Mouse (Mus musculus) heart, adult 2 months (tissue): ENCODE measurements around the gene Qtrt2. TPM values are rescaled to one million over a fixed set of nuclear protein-coding genes. Genes with fewer than 3 reads are reported as not detected.

Experiments
- DNase-seq, 2 experiments: peaks; one replicate each; pipeline ENCODE4 v3.0.0; 2021
- H3K27ac ChIP-seq: fragments of 200-600 bp; 2 replicates; pipeline ENCODE4 v1.8.1; 2022
- H3K27me3 ChIP-seq: fragments of 200-500 bp; 2 replicates; pipeline ENCODE4 v1.6.1; 2012; ENCODE audit warnings: mild to moderate bottlenecking, low read length, inconsistent platforms, mixed read lengths; ENCODE audit not compliant: control insufficient read depth, insufficient read depth
- H3K36me3 ChIP-seq: fragments of 200-500 bp; 2 replicates; pipeline ENCODE4 v1.6.1; 2012; ENCODE audit warnings: low read length, inconsistent platforms; ENCODE audit not compliant: control insufficient read depth, insufficient read depth
- H3K4me1 ChIP-seq: fragments of 200-500 bp; 2 replicates; pipeline ENCODE4 v1.6.1; 2011; ENCODE audit warnings: low read length; ENCODE audit not compliant: control insufficient read depth, insufficient read depth
- H3K4me3 ChIP-seq: fragments of 200-600 bp; 2 replicates; pipeline ENCODE4 v1.8.1; 2022
- H3K79me2 ChIP-seq: fragments of 200-500 bp; replicated peaks from 2 replicates; pipeline ENCODE4 v1.6.1; 2012; ENCODE audit warnings: mild to moderate bottlenecking, inconsistent platforms, low read length, moderate library complexity, mixed read lengths; ENCODE audit not compliant: control insufficient read depth, insufficient read depth
- H3K9ac ChIP-seq: fragments of 200-500 bp; 2 replicates; pipeline ENCODE4 v1.6.1; 2012; ENCODE audit warnings: low read depth, mild to moderate bottlenecking, control low read depth, inconsistent platforms, low read length, mixed read lengths
- CTCF ChIP-seq: fragments of 200-600 bp; IDR thresholded peaks from 2 replicates; pipeline ENCODE4 v1.8.1; 2022; ENCODE audit warnings: antibody characterized with exemption, mild to moderate bottlenecking, moderate library complexity
- EP300 ChIP-seq: fragments of 200-500 bp; IDR thresholded peaks from 2 replicates; pipeline ENCODE4 v1.6.1; 2011; ENCODE audit warnings: low read depth, low read length, control low read depth; ENCODE audit not compliant: insufficient read depth
- POLR2A ChIP-seq: fragments of 200-500 bp; IDR thresholded peaks from 2 replicates; pipeline ENCODE4 v1.6.1; 2011; ENCODE audit warnings: mild to moderate bottlenecking, low read depth, low read length, control low read depth; ENCODE audit not compliant: insufficient read depth
- WGBS: fragments of 180-500 bp; shearing (Covaris S2); methylation state at CpG from one replicate; pipeline ENCODE4 v1.1.7; 2018; 5-methylcytosine and 5-hydroxymethylcytosine counted together
- intact Hi-C: fragments of 180-260 bp; cut with DNase I; formaldehyde crosslinking; loops from one replicate; pipeline ENCODE4 v1.15.1; 2025
- polyA plus RNA-seq: library from polyadenylated mRNA; depleted of rRNA; stranded (reverse); fragments of >200 nt; gene quantifications from 2 replicates; pipeline ENCODE4 v1.2.3, GENCODE M21; 2012
- total RNA-seq, 2 experiments: library from RNA; stranded (reverse); gene quantifications; 2 replicates each; pipeline ENCODE4 v1.2.3; 2021

Qtrt2 gene
- total and polyA plus RNA-seq, 3 experiments, result 12.6 to 14.3 (median 13.0) TPM

DNA sequence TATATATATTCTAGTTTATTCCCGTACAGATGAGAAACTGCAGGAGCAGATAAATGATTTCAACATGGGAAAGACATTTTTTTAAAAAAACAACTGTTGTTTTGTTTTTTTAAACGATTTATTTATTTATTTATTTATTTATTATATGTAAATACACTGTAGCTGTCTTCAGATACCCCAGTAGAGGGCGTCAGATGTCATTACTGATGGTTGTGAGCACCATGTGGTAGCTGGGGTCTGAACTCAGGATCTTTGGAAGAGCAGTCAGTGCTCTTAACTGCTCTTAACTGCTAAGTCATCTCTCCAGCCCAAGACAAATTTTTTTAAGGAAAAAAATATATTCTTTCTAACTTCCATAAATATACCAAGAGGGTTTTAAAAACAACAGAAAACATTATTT is 45.0 kb downstream of the Qtrt2 start:
- Histone ChIP-seq H3K27me3 (no peaks in the 10 kb centered on the region), H3K4me1 (no peaks in the 10 kb centered on the region), H3K79me2 (no peaks in the 10 kb centered on the region; the same call in 1 of the 2 replicates), H3K4me3 (no peak overlapping the region), H3K27ac (no peak overlapping the region), H3K9ac (no peak overlapping the region), H3K36me3 (no peaks in the 10 kb centered on the region)
- intact Hi-C loops, result no loop called here
- peak; percentile 45 for TF ChIP-seq CTCF
- TF ChIP-seq POLR2A, result no peak
- TF ChIP-seq EP300, result no peak
- 68% methylated on average over 3 of the region's 3 CpGs for WGBS
- DNase-seq, result no peak

DNA sequence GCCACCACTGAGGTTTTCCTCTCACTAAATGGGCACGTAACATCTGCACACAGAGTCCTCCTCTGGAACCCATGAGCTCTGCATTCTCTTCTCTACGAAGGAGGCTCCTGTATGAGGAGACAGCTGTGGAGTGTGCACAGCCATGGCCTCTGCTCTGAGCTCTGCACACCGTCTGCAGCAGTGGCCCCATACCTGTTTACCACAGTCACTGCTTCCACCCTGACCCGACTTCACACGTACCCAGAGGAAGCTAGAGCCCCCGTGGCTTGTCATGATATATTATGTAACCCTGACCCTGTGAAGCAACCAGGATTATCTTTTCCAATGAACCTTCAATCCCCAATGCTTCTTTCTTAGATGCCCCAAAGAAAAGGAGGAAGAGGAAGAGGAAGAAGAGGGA is 46.8 kb downstream of the Qtrt2 start:
- Histone ChIP-seq H3K4me1 (no peaks in the 10 kb centered on the region), H3K36me3 (no peaks in the 10 kb centered on the region), H3K27ac (no peak overlapping the region), H3K27me3 (no peaks in the 10 kb centered on the region), H3K4me3 (no peak overlapping the region), H3K9ac (no peak overlapping the region), H3K79me2 (no peaks in the 10 kb centered on the region)
- TF ChIP-seq POLR2A (no peak), EP300 (no peak), CTCF (no peak)
- DNase-seq, result no peak
- intact Hi-C loops, result no loop called here
- 90% methylated on average over 6 of the region's 6 CpGs for WGBS

DNA sequence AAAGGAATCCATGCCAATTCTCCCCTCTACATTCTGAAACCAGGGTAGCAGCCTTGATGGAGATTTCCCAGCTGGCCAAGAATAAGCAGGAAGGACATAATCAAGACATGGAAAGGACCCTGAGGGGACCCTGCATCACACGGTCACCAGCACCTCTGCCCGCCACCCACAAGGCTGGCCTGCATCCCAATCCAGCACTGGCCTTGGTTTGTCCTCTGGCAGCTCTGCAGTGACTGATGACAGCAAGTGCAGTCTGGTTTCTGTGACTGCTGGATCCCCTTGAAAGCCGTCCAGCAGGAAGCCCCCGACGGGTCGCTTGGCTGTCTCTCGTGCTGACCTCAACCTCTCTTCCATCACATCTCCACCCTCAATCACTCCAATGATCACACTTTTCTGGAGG is 55.2 kb downstream of the Qtrt2 start:
- no peak overlapping the region for H3K27ac ChIP-seq
- TF ChIP-seq POLR2A (no peak), CTCF (no peak), EP300 (no peak)
- H3K36me3 ChIP-seq, result peaks cover 2% of the 10 kb centered on the region; the same call in 1 of the 2 replicates
- H3K4me1 ChIP-seq, result no peaks in the 10 kb centered on the region
- DNase-seq, result peak; percentile 27 to 29
- H3K9ac ChIP-seq, result no peak overlapping the region
- WGBS, result 45% methylated on average over 7 of the region's 7 CpGs
- no peak overlapping the region for H3K4me3 ChIP-seq
- H3K79me2 ChIP-seq, result no peaks in the 10 kb centered on the region
- intact Hi-C loops, result no loop called here
- no peaks in the 10 kb centered on the region for H3K27me3 ChIP-seq

DNA sequence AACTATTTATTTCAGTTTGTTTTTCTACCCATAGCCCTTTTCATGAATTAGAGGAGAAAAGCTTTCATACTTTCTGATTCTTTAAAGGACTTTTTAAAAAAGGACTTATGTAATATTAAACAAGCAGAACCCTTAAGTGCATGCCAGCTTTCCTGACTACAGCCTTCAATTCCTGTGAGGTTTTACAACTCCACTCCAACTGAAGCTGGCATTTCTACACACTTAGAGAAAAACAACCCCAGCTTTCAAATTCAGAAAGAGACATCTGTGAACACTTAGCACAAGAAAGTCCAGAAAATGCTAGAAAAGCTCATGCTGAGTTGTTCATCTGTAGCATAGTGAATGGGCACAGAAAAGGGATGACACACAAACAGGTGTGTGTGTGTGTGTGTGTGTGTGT is 56.8 kb downstream of the Qtrt2 start:
- Histone ChIP-seq H3K4me1 (no peaks in the 10 kb centered on the region), H3K79me2 (no peaks in the 10 kb centered on the region), H3K4me3 (no peak overlapping the region), H3K9ac (no peak overlapping the region), H3K36me3 (peaks cover 2% of the 10 kb centered on the region; the same call in 1 of the 2 replicates), H3K27ac (no peak overlapping the region), H3K27me3 (no peaks in the 10 kb centered on the region)
- DNase-seq, result no peak
- intact Hi-C loops, result no loop called here
- TF ChIP-seq POLR2A (no peak), EP300 (no peak), CTCF (no peak)

DNA sequence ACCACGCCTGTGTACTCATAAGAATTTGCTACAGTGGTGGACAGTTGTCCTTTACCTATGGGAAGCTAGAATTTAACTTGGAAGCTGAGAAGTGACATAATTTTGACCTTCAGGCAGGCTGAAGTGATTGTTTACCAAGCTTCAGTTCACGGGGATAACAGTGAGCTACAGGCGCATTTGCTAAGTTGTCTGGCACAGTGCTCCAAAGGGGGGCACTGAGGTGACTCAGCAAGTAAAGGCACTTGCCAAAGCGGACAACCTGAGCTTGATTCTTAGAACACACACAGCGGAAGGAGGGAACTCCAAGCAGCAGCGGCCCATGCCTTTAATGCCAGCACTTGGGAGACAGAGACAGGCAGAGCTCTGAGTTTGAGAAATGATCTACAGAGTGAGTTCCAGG is 66.0 kb downstream of the Qtrt2 start:
- no peaks in the 10 kb centered on the region for H3K36me3 ChIP-seq
- intact Hi-C loops, result no loop called here
- no peak for TF ChIP-seq CTCF
- no peak for TF ChIP-seq POLR2A
- TF ChIP-seq EP300, result no peak
- no peak for DNase-seq
- H3K79me2 ChIP-seq, result no peaks in the 10 kb centered on the region
- H3K4me1 ChIP-seq, result no peaks in the 10 kb centered on the region
- H3K4me3 ChIP-seq, result no peak overlapping the region
- no peak overlapping the region for H3K27ac ChIP-seq
- WGBS, result 74% methylated on average over 6 of the region's 6 CpGs
- H3K27me3 ChIP-seq, result no peaks in the 10 kb centered on the region
- no peak overlapping the region for H3K9ac ChIP-seq

DNA sequence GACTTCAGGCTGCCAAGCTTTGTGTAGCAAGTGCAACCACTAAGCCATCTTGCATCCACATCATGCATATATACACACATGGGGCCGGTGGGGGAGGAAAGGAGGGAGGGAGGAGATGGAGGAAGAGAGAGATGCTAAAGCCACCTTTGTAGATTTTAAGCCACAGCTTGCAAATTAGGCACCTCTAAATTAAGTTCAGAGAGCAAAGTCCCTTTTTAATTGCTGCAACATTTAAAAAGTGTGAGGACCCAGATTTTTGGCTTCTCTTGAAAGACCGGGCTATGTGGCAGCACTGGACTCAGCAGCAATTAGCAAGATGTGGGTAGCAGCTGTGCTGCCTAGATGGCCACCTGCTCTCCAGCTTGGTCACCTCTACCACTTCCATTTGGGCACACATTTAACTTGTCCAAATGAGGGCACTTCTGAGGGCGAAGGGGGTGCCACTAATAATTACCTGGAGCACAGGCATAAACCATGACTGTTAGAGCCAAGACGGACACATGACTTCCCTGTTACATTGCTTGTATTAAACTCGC is 67.6 kb downstream of the Qtrt2 start:
- H3K4me3 ChIP-seq, result no peak overlapping the region
- no peak overlapping the region for H3K27ac ChIP-seq
- no peak overlapping the region for H3K9ac ChIP-seq
- H3K4me1 ChIP-seq, result no peaks in the 10 kb centered on the region
- no peaks in the 10 kb centered on the region for H3K79me2 ChIP-seq
- intact Hi-C loops, result no loop called here
- no peaks in the 10 kb centered on the region for H3K36me3 ChIP-seq
- DNase-seq, result no peak
- H3K27me3 ChIP-seq, result no peaks in the 10 kb centered on the region
- no peak for TF ChIP-seq POLR2A
- TF ChIP-seq EP300, result no peak
- TF ChIP-seq CTCF, result no peak
- 92% methylated on average over 5 of the region's 5 CpGs for WGBS
